Mouse (Mus musculus): ENCODE measurements at regions not wholly inside any gene's neighbourhood (a gene's known extent, or its start where the extent isn't known, plus 50 kb on each side); places are given as distances from the start of the nearest gene placed in this dataset.

- DNase-seq (ENCODE audit: low spot score in 2 of 2) = no peak
These were observed 341.1 kb upstream of the Adgrl2 start for GRCm38 (mm10) chr3:149331251-149331960.

- DNase-seq (ENCODE audit: low spot score in 2 of 2) = no peak
These were observed 340.4 kb upstream of the Adgrl2 start for GRCm38 (mm10) chr3:149330716-149331115.

- no peak for DNase-seq (ENCODE audit: low spot score in 2 of 2)
These were observed 339.7 kb upstream of the Adgrl2 start for GRCm38 (mm10) chr3:149330041-149330440.

GRCm38 (mm10) chr3:149329615-149330014 lies 339.3 kb upstream of the Adgrl2 start:
- no peak for DNase-seq (ENCODE audit: low spot score in 2 of 2)

GRCm38 (mm10) chr3:149326664-149327063 lies 336.3 kb upstream of the Adgrl2 start:
- no peak for DNase-seq (ENCODE audit: low spot score in 2 of 2)

GRCm38 (mm10) chr3:149324088-149324487 lies 333.7 kb upstream of the Adgrl2 start:
- DNase-seq (ENCODE audit: low spot score in 2 of 2) = no peak

- no peak for DNase-seq (ENCODE audit: low spot score in 2 of 2)
These were observed 328.4 kb upstream of the Adgrl2 start for GRCm38 (mm10) chr3:149318728-149319127.

GRCm38 (mm10) chr3:149314258-149314657 lies 323.9 kb upstream of the Adgrl2 start:
- no peak for DNase-seq (ENCODE audit: low spot score in 2 of 2)

- DNase-seq (ENCODE audit: low spot score in 2 of 2) = no peak
These were observed 322.9 kb upstream of the Adgrl2 start for GRCm38 (mm10) chr3:149313217-149313616.

GRCm38 (mm10) chr3:149311576-149311975 lies 321.2 kb upstream of the Adgrl2 start:
- DNase-seq (ENCODE audit: low spot score in 2 of 2) = no peak

- no peak for DNase-seq (ENCODE audit: low spot score in 2 of 2)
These were observed 316.4 kb upstream of the Adgrl2 start for GRCm38 (mm10) chr3:149306709-149307108.

GRCm38 (mm10) chr3:149306291-149306690 lies 315.9 kb upstream of the Adgrl2 start:
- DNase-seq (ENCODE audit: low spot score in 2 of 2) = no peak

- DNase-seq (ENCODE audit: low spot score in 2 of 2) = no peak
These were observed 315.1 kb upstream of the Adgrl2 start for GRCm38 (mm10) chr3:149305440-149305839.

- DNase-seq (ENCODE audit: low spot score in 2 of 2) = no peak
These were observed 314.7 kb upstream of the Adgrl2 start for GRCm38 (mm10) chr3:149305011-149305413.

GRCm38 (mm10) chr3:149303418-149303817 lies 313.1 kb upstream of the Adgrl2 start:
- DNase-seq (ENCODE audit: low spot score in 2 of 2) = no peak

- DNase-seq (ENCODE audit: low spot score in 2 of 2) = no peak
These were observed 309.6 kb upstream of the Adgrl2 start for GRCm38 (mm10) chr3:149300002-149300401.

GRCm38 (mm10) chr3:149296419-149296962 lies 306.1 kb upstream of the Adgrl2 start:
- DNase-seq (ENCODE audit: low spot score in 2 of 2) = no peak

GRCm38 (mm10) chr3:149295942-149296341 lies 305.6 kb upstream of the Adgrl2 start:
- peak; percentile 35 to 55 for DNase-seq (ENCODE audit: low spot score in 2 of 2)

- DNase-seq (ENCODE audit: low spot score in 2 of 2) = no peak
These were observed 305.0 kb upstream of the Adgrl2 start for GRCm38 (mm10) chr3:149295257-149295831.

GRCm38 (mm10) chr3:149294445-149294844 lies 304.1 kb upstream of the Adgrl2 start:
- DNase-seq (ENCODE audit: low spot score in 2 of 2) = no peak

- DNase-seq (ENCODE audit: low spot score in 2 of 2) = no peak
These were observed 302.1 kb upstream of the Adgrl2 start for GRCm38 (mm10) chr3:149292459-149292858.

- no peak for DNase-seq (ENCODE audit: low spot score in 2 of 2)
These were observed 301.1 kb upstream of the Adgrl2 start for GRCm38 (mm10) chr3:149291473-149291872.

- no peak for DNase-seq (ENCODE audit: low spot score in 2 of 2)
These were observed 299.9 kb upstream of the Adgrl2 start for GRCm38 (mm10) chr3:149290228-149290627.
